Mouse (Mus musculus) c-Kit-positive CD71-negative TER-119-negative erythroid progenitor cells, embryonic 14.5 days (primary cell): ENCODE measurements at regions not wholly inside any gene's neighbourhood (a gene's known extent, or its start where the extent isn't known, plus 50 kb on each side); places are given as distances from the start of the nearest gene placed in this dataset.

Experiments
- DNase-seq: peaks from one replicate; pipeline ENCODE4 v3.0.0-alpha.2; 2013; ENCODE audit warnings: low read depth

DNA sequence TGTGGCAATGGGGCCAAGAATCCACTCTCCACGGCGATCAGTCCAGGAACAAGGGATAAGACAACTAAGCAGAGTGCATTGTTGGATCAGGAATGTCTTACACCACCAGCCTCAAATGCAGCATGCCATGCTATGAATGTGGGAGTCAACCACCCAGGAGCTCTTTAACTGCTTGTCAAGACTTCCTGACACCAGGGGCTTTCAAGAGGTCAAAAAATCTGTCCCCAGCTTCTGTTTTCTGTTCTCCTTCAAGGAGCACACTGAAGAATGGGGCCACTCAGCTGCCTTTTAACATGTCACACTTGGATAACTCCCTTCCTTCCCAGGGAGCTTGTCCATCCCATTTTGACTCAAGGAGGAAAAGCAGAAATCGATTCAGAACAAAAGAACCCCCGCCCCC is 642.8 kb downstream of the Nedd1 start:
- DNase-seq: no peak

DNA sequence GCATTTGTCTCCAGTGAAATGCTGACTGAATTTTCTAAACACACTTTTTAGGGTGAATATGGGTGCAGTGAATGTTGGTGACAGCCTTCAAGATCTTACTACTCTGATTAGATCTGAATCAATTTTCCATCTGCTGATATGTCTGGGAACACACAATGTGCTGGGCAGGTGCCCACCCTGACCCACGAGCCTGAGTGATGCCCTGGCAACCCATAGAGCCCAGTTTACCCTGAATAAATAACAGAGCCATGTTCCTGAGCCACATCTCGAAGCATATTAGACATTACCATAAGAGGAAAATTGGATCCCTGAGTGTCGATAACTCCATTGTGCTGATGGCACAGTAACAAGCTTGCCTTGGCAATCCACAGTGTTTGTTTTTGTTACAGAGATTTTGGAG is 644.9 kb downstream of the Nedd1 start:
- DNase-seq: no peak

DNA sequence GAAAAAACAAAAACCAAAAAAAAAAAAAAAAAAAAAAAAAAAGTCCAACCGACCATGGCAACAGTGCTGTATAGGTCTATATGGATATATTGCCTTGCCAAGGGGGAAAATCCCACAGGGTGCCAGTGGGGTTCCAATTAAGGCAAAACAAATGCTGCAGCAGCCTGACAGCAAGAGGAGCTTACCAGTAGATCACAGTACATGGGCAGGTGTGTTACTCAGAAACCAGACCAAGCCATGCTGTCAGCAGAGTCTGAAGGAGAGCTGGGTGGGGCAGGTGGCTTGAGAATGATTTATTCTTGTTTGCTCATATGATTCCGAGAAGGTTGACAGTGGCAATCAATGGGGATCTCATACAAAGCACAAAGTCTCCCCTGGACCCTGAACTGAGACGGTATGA is 645.5 kb downstream of the Nedd1 start:
- no peak for DNase-seq

DNA sequence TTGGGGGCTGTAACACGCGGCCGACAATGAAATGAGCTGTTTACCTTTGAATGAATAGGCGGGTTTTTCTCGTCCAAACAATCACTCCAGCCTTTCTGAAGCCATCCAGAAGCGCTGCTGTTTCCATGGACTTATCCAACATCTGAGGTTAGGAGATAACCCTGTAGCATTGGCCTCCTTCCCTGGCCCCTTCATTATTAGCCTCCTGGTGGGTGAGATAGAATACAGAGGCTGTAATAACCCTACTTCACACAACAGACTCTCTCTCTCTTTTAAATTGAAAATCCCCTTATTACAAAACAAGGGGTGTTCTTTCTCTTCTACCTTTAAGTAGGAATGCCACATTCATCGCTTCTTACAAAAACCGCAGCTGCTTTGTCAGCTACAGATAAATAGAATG is 646.8 kb downstream of the Nedd1 start:
- DNase-seq: no peak

DNA sequence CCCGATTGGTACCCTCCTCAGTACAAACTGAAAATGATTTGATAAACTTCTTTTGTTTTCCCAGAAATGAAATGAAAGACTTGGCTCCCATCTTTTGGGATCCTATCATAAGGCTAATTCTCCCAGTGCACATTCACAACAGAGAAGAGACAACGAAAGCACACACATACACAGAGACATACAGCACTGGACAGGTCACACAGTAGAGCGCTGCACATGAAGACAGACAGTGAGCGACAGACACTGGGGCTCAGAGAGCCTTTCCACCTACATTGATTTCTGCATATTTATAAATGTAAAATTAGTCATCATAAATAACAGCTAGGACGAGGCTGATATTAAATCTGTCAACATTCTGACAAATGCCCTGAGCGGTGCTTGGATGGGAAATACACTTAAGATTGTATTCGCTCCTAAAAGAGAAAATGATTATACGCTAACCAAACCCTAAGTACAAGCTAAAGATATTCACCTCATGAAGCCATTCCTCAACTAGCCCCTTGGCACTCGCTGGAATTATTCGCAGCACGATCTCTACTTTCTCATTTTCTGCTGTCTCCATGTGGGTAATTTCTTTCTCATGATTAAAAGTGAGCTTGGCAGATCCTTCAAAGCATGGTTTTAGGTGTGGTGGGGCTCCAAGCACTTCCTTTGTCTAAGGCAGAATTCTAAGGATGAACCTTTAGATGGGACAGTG is 647.4 kb downstream of the Nedd1 start:
- no peak for DNase-seq

DNA sequence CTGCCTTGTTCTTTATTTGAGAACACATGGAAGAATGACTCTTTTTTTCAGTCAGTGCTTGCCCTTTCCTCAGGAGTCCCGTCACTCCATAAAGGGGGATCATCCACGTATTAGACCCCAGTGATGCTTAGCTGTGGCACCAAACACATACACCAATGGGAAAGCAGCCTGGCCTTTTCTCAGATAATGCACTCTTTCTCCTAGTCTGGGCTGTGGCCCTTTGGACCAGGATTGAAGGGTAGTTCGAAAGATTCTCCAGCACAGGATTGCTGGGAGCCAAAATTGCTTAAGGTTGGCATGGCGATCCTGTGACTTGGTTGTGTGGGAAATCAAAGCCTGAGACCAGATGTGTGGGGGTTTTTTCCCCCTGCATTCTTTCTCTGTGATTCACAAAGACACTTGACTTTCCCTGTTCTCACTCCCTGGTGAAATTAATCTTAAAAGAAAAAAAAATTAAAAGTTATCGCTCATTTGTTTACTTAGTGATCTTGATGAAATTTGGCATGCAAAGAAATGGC is 648.3 kb downstream of the Nedd1 start:
- no peak for DNase-seq

DNA sequence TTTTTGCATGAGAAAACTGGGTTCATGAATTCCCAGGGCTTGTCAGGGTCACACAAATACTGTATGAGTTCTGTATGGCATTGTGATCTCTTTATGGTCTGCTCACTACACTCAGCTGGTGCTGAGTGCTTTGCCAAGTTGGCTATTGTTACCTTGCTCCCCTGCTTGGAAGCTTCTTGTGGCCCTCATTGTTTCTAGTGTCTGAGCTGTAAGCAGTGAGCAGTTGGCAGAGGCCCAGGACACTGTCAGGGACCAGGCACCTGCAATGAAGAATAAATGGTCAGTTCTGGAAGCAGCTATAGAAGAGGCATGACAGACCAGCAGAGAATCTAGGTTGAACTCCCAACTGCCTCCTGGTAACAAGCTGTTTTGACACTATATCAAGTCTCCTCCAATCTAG is 677.4 kb downstream of the Nedd1 start:
- DNase-seq: no peak

DNA sequence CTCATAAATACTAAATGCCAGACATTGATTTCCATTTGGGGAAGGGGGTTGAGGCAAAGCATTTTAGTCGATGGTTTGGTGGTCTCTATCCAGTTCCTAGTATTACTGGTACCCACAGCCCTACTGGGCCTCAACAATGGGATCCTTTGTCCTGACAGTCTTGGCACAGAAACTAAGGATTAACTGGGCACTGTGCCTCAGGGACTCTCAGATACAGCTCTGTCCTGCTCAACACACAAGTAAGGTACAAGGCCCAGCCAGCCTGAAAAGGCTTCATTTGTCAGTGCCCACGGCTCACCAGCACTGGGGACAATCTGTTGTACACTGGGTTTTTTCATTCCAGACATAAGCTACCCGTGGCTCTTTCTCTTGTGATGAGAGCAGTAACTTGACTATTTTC is 686.0 kb downstream of the Nedd1 start:
- no peak for DNase-seq

DNA sequence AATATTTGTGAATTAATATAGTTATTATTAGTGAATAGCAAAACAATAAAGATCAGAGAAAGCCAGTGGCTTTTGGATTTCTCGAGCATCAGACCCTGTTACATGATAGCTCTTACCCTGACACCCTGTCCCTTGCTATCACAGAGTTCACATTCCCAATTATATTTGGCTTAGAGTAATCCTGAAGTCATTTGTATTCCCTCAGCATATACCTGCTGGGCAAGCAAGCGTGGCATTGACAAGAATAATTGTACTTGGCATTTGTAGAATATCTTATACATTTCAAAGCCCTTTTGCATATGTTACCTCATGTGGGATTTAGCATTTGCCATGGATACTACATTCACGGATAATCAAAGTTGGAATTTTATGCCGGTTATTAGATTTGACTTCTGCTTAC is 692.0 kb downstream of the Nedd1 start:
- no peak for DNase-seq

DNA sequence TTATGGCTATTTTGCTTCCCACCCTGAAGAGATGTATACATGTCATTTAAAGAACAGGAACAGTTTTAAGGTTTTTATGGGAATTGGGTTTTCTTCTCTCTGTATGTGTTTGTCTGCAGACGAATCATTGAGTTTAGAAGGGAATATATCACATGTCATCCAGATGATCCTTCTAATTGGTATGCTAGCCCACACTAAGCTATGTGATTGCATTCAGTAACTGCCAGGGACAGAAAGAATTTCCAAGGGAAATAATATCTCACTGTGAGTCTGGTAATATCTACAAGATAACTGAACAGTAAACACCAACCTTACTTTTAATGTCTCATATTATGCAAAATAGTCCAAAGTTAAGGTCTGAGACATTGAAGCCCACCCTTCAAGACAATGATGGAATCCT is 698.0 kb downstream of the Nedd1 start:
- no peak for DNase-seq

DNA sequence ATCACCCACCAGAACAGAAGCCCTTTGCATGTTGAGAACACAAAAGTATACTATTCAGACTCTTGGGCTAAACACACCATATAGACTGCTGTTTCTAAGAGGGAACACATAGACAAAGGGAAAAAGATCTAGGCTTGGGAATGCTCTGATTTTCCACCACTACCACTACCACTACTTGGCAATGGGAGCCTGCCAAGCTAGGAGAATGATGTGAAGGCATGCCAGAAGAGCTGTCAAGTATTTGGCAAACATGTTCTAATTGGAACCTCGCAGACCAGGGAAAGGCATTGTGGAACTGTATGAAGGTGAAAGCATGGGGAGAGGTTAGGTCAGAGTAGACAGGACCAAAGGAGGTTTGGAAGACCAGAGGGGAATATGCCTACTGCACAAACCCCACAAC is 701.2 kb downstream of the Nedd1 start:
- DNase-seq: no peak

DNA sequence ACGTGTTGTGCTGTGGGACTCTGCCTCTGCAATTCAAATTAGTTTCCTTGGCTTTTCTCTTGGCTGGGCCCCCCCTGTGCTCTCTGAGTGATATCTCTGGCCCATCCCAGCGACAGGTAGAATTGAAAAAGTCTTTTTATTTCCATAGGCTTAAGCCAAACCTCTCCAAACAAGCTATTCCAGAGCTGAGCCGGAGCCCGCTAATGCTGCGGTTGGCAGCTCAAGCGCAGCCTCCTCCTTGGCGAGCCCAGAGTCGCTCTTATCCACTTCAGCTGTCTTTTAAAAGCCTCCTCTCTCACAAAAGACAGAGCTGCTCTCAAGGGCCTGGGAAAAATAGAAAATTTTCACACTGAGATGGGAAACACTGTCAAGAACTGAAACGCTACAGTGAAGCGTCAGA is 712.7 kb downstream of the Nedd1 start:
- no peak for DNase-seq

DNA sequence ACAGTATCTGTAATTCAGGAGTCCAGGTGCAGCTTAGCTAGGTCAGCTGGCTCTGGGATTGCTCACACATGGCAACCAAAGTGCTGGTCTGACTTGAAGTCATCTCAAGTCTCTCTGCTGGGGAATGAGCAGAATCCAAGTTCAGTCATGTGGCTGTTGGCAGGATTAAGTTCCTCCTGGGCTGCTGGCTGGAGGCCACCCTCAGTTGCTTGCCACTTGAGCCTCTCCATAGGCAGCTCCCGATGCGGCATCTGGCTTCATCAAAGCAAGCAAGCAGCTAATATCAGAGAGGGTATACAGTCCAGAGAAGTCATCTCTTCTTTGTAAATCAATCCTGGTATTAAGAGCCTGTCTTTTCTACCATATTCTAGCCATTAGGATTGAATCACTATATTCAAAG is 714.3 kb downstream of the Nedd1 start:
- DNase-seq: no peak

DNA sequence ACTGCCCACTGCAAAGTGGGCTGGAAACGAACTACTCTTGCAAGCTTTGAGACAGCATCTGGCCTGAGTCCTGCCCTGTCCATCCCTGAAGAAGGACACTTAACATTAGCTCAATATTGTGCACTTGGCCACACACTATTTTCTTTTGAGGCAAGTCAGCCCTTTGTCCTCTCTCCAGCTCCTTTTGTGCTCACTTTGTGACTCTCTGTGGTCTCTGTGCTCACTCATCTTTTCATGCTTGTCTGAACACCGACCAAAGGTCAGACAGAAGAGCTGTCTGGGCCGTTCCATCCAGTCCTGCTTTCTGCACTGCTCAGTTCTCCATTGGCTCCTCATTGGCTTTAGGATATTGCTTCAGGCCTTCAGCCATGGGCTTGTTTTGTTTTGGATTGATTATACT is 715.8 kb downstream of the Nedd1 start:
- no peak for DNase-seq

DNA sequence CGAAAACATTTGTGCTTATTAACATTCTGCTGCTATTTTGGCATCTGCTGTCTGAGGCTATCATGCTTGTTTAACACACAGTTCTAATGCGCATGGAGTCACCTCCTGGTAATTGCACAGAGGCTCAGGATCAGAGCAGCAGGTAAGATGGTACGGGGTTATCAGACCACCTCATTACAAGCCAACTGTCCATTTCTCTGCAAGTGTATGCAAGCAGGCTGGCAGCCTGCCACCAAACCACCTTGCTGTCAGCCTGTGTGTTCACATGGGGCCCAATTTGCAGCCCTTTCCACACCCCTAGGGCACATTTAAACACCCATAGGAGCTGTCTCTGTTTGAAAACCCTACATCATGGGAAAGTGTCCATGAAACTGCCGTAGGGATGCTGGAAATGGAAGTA is 731.2 kb downstream of the Nedd1 start:
- DNase-seq: no peak

DNA sequence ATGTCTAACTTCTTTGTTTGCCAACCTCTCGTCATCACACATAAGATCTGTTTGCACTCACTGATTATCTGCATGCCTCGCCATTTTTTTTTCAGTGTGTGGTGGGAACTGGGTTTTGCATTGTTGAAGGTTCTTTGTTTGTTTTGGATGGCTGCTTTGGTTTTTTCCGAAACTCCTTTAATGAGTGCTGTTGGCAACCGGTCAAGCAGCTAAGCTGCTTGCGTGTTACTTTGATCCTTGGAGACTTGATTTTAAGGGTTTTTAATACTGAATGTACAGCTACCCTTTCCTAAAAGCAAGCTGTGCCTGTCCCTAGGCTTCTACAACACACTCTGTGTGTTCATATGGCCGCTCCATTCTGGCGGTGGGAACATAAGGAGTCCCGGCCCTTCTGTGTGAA is 733.9 kb downstream of the Nedd1 start:
- no peak for DNase-seq

DNA sequence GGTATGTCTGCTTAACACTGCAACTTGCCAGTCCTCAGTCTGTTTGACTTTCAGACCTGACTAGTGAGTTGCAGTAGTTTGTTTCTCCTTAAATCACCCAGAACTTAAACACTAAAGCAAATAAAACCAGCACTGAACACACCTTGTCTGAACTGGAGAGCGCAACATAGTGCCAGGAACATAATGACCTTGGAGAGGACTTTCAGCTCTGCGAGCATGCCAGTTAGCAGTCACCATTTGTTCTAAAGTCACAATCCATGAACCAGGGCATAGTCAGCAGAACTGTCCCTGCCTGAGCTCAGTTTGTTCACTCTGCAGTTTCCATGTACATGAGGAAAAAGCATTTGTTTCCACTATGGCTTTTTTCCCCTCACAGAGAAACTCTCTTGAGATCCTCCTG is 742.4 kb downstream of the Nedd1 start:
- no peak for DNase-seq

DNA sequence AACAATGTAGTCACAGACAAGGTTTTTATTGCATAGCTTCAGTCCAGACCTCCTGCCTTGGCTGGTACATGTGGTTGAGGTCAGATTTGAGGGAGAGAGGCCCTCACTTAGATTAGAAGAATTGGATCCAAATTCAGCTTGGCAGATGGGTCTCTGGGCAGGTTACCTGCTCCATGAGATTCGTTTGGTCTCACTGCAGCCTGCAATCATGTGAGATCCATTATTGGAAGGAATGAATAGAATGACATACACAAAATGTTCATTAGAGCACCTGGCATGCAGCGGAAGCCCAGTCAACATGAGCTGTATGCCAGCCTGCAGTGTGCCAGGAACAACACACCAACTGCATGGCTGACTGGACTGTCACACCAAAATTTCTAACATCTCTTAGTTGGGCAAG is 750.3 kb downstream of the Nedd1 start:
- DNase-seq: no peak

DNA sequence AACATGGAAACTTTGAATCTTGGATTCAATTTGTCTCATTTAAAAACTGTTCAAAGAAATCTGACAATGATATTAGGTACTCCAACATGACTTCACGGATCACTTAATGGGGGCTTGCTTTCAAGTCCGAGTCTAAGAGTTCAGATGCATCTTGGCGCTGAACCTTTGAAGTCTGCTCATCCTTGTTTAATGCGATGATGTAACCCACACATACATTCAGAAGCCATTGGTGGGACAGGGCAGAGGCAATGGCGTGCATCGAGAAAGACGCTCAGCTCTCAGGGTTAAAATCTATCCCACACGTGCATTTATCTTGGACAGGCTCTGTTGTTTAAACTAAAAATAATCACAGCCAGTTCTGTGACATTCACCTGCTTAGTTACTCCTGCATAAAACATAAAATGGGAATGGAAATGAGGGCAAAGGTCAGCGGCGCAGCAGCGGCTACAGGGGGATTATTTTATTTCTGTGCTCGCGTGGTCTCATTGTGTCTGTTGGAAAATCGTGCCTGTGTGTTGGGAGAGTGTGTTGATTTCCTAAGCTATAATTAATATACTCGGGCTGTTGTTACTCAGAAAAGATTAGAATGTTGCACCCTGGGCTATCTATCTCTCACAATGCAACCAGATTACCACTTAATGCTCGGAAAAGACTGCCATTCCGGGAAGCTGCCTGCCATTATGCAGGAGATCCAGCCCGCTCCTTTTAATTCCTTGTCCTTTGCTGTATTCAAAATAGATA is 754.5 kb downstream of the Nedd1 start:
- DNase-seq: no peak

DNA sequence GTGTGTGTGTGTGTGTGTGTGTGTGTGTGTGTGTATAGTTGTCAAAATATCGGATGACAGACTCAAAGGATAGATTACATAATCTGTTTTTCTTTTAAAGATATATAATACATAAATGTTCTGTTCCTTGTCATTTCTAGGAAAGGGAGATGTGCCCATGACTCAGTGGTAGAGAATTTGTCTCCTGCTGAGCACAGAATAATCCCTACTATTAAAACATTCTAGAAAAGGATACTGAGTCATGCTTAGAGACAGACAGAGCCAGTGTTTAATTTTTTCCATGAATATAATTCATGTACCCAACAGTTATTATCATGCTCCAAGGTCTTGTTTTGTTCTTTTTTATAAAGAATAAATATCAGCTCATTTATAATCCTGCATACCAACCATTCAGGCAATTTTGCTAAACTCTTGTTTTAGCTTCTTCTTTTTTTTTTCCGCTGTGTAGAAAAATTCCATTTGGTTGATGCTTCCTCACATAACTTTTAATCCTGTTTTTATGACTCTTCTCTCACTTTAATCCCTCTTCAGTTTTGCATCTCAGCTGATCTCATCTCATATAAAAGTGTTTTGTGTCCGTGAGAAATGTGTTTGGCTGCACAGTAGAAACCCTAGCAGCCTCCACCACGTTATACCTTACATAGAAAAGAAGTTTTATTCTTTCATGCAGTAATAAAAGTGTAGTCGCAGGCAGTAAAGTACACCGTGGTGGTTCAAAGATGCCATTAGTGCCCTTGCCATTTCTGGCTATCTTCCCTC is 762.3 kb downstream of the Nedd1 start:
- no peak for DNase-seq

DNA sequence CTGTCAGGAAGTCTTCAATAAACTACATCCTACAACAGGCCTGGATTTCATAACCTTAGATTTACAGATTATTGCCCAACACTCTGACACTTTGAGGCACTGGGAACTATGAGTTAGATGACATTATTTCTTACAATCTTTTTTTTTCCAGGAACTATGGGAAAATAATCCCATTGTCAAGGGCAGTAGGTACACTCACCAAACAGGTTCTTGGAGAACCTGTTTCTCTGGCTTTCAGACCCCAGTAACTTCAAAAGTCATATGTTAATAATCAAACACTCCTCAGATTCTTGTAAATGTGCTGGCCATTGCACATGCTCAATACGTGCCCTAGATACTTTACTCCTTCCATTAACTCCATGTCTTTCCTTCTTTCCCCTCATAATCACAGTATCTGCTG is 769.1 kb downstream of the Nedd1 start:
- no peak for DNase-seq

DNA sequence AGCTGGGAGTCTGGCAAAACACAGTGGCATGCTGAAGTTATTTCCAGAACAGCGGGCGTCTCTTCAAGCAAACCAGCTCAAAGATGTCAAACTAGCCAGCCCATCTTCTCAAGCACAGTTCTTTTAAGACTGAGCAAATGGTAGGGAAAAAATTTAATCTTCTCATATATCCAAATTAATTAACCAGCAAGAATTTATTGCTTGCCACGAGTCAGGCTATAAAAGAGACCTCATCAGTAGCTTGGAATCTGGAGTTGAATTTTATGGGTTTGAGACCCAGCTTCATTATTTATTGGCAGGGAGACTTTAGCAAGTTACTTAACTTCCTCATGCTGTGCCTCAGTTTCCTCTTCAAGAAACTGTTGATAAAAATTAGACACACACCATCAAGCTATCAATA is 742.5 kb upstream of the Tmpo start:
- no peak for DNase-seq

DNA sequence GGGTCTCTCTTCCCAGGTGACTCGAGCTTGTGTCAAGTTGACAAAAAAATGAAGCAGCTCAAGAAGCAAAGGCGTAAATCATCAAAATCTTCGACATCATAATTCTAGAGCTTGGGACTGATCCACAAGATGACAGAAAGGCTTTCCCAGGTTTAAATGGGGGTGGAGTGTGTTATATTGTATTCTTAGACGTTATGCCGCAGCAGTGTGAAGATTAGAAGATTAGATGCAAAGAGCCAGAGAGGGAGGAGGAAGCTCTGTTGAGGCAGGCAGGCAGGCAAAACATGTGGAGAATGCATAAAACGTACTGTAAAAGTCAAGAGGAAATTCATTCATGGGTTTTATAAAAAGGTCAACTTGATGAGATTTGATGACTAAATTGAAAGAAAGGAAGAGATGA is 708.7 kb upstream of the Tmpo start:
- DNase-seq: no peak
